Mouse (Mus musculus) liver, embryonic 14.5 days (tissue): Measurements from ENCODE around the gene Fdps. TPM values are rescaled to one million over a fixed set of nuclear protein-coding genes. Genes with fewer than 3 reads are reported as not detected.

Experiments used
- ATAC-seq: fragments of 200-750 bp; cut with Nextera tagmentation; 2 replicates; pipeline ENCODE4 v1.8.0; 2017; ENCODE audit warnings: moderate number of reproducible peaks, mild to moderate bottlenecking, moderate library complexity; ENCODE audit not compliant: insufficient read depth
- DNase-seq, 3 experiments: peaks; one replicate each; pipeline ENCODE4 v3.0.0-alpha.2; 2012 to 2013; ENCODE audit warnings: low read depth in 3 of 3, low spot score in 3 of 3
- H3K27ac ChIP-seq: fragments of 300-500 bp; sonication (generic); 2 replicates; pipeline ENCODE4 v1.5.1; 2014; ENCODE audit warnings: moderate library complexity, mild to moderate bottlenecking, control low read depth, inconsistent platforms
- H3K27me3 ChIP-seq: fragments of 300-500 bp; sonication (generic); 2 replicates; pipeline ENCODE4 v1.6.1; 2014; ENCODE audit warnings: mild to moderate bottlenecking, low read length, moderate library complexity; ENCODE audit not compliant: control insufficient read depth, insufficient read depth
- H3K36me3 ChIP-seq: fragments of 300-500 bp; sonication (generic); replicated peaks from 2 replicates; pipeline ENCODE4 v1.6.1; 2014; ENCODE audit warnings: low read depth; ENCODE audit not compliant: control insufficient read depth, insufficient read depth
- H3K4me1 ChIP-seq, 2 experiments: fragments of 200-500 bp in 1 of 2; fragments of 300-500 bp in 1 of 2; sonication (generic) in 1 of 2; replicated peaks; 2 replicates each; pipeline ENCODE4 v1.6.1; 2012 to 2014; ENCODE audit warnings: antibody characterized with exemption in 1 of 2, inconsistent platforms in 1 of 2, low read length in 1 of 2; ENCODE audit not compliant: control insufficient read depth in 2 of 2, insufficient read depth in 2 of 2
- H3K4me2 ChIP-seq: fragments of 300-500 bp; sonication (generic); 2 replicates; pipeline ENCODE4 v1.6.1; 2014; ENCODE audit warnings: low read depth, mild to moderate bottlenecking, control low read depth, moderate library complexity
- H3K4me3 ChIP-seq, 2 experiments: fragments of 200-500 bp in 1 of 2; fragments of 300-500 bp in 1 of 2; sonication (generic) in 1 of 2; 2 replicates each; pipeline ENCODE4 v1.5.1; 2012 to 2014; ENCODE audit warnings: low read depth in 2 of 2, low read length in 2 of 2, mild to moderate bottlenecking in 2 of 2, control low read depth in 1 of 2, inconsistent platforms in 1 of 2, moderate library complexity in 1 of 2; ENCODE audit not compliant: insufficient read depth in 1 of 2
- H3K9ac ChIP-seq: fragments of 300-500 bp; sonication (generic); replicated peaks from 2 replicates; pipeline ENCODE4 v1.6.1; 2014; ENCODE audit warnings: mild to moderate bottlenecking, control low read depth, moderate library complexity
- H3K9me3 ChIP-seq: fragments of 300-500 bp; sonication (generic); 2 replicates; pipeline ENCODE4 v1.6.1; 2016; ENCODE audit warnings: low read length, mixed read lengths; ENCODE audit not compliant: control insufficient read depth
- CTCF ChIP-seq: IDR thresholded peaks from 2 replicates; pipeline ENCODE4 v1.5.1; 2016; ENCODE audit warnings: antibody characterized with exemption, low read depth, control low read depth
- EP300 ChIP-seq: IDR thresholded peaks from 2 replicates; pipeline ENCODE4 v1.6.1; 2016; ENCODE audit warnings: antibody characterized with exemption, low read depth
- WGBS: fragments of 180-500 bp; shearing (Covaris S2); extraction: QIAGEN DNeasy Blood & Tissue Kit; methylation state at CpG from one replicate; pipeline ENCODE4 v1.1.7; 2014; ENCODE audit not compliant: insufficient replicate concordance; 5-methylcytosine and 5-hydroxymethylcytosine counted together
- polyA plus RNA-seq, 2 experiments: library from polyadenylated mRNA; depleted of rRNA in 1 of 2; stranded (reverse) in 1 of 2; unstranded in 1 of 2; fragments of >200 nt; fragmentation: Nextera tagmentation in 1 of 2; extraction: Ambion mirVana in 1 of 2; gene quantifications; 2 replicates each; pipeline versions ENCODE4 v1.2.1 to v1.2.3; 2012 to 2014

The Fdps gene
- polyA plus RNA-seq, 2 experiments, result 131 to 238 TPM

DNA sequence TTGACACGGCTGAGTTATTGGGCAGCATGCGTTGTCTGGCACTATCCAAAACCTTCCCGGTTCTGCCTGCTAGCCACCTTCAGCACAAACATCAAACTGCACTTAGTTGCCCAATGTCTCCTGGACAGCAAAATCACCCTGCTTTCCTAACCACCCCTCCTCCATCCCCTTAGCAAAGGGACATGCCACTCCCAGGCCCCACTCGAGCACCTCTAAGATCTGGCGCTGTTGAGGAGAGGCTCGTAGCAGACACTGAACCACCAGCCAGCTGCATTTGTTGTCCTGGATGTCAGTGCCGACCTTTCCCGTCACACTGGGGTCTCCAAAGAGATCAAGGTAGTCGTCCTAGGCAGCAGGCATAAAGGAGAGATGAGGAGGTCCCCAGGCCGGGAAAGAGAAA, 7.7 kb downstream of the Fdps start:
- H3K36me3 ChIP-seq, result peaks cover 20% of the 10 kb centered on the region
- 82% methylated on average over 10 of the region's 10 CpGs for WGBS

DNA sequence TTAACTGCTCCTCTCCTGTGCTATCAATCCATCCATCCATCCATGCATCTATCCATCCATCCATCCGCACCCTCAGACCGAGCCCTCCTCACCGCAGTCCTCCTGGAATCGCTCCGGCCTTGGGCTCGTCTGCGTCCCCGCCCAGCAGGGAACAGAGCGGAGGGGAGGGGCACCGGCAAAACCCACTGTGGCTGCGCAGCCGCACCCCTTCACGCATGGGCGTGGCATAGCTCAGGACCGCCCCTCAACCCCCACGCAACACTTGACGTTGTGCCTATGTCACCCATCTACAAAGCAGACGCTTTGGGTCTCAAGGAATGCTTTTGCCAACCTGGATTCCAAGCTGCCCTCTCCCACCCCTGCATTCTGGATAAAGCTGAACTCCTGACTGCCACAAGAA, 8.6 kb downstream of the Fdps start, which contains the start of gene Rusc1:
Rusc1 (minus strand) TSS at position 137 of the 400 bp plus-strand sequence.
- no peaks in the 10 kb centered on the region for H3K9me3 ChIP-seq
- H3K9ac ChIP-seq, result no peak within 1 kb of the TSS; the same call in 1 of the 2 replicates

More for the DNA sequence above, 7.7 kb downstream of the Fdps start:
- Histone ChIP-seq H3K9ac (no peak overlapping the region), H3K27me3 (peaks cover 24% of the 10 kb centered on the region), H3K4me3 (no peak overlapping the region), H3K27ac (no peak overlapping the region), H3K9me3 (no peaks in the 10 kb centered on the region), H3K4me1 (peaks cover 10% of the 10 kb centered on the region in 2 experiments), H3K4me2 (no peak overlapping the region)
- no peak for DNase-seq
- no peak for ATAC-seq
- no peak for TF ChIP-seq CTCF
- no peak for TF ChIP-seq EP300

DNA sequence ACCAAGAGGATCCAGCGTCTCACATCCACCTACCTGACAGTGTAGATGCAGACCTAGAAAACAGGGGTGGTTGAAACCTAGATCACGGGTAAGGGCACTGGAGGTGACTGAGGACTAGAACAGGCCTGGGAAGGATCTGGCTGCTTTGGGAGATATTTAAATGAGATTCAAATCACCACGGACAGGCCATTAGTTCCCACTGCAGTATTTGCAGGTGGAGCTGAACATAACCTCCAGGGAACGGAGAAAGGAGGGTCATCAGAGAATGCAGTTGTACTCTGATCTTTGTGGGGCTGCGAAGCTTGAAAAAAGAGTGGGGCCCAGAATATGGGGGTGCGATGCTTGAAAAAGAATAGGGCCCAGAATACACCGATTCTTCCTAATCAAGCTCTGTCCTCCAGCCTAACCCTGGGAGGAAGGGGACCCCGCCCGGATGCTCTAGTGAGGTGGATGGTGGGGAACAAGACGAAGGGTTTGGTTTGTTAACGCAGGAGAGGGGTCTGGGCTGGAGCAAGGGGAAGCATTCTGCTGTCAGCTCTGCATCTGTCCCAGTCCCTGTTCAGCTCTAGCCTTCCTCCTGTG, 9.2 kb downstream of the Fdps start:
- peaks cover 12 to 17% of the 10 kb centered on the region in 2 experiments for H3K4me1 ChIP-seq
- H3K4me2 ChIP-seq, result peak overlapping the region; percentile 48
- no peak overlapping the region for H3K27ac ChIP-seq
- peaks cover 15% of the 10 kb centered on the region for H3K36me3 ChIP-seq
- ATAC-seq, result no peak
- H3K4me3 ChIP-seq, result no peak overlapping the region
- no peak for DNase-seq
- TF ChIP-seq EP300 (no peak), CTCF (no peak)
- WGBS, result 31% methylated on average over 11 of the region's 11 CpGs
- H3K9ac ChIP-seq, result no peak overlapping the region
- H3K9me3 ChIP-seq, result no peaks in the 10 kb centered on the region
- H3K27me3 ChIP-seq, result peaks cover 24% of the 10 kb centered on the region

More for the DNA sequence above, 8.6 kb downstream of the Fdps start, which contains the start of gene Rusc1:
- Histone ChIP-seq H3K4me2 (peak within 1 kb of the TSS; percentile 48), H3K27ac (no peak within 1 kb of the TSS), H3K27me3 (peaks cover 24% of the 10 kb centered on the region), H3K4me1 (peaks cover 11 to 13% of the 10 kb centered on the region in 2 experiments), H3K4me3 (no peak within 1 kb of the TSS), H3K36me3 (peaks cover 17% of the 10 kb centered on the region)
- DNase-seq, result peak; percentile 50 to 60 (median 55)
- 4% methylated on average over 18 of the region's 18 CpGs for WGBS
- ATAC-seq, result peak; percentile 21
- TF ChIP-seq CTCF (no peak), EP300 (no peak)

DNA sequence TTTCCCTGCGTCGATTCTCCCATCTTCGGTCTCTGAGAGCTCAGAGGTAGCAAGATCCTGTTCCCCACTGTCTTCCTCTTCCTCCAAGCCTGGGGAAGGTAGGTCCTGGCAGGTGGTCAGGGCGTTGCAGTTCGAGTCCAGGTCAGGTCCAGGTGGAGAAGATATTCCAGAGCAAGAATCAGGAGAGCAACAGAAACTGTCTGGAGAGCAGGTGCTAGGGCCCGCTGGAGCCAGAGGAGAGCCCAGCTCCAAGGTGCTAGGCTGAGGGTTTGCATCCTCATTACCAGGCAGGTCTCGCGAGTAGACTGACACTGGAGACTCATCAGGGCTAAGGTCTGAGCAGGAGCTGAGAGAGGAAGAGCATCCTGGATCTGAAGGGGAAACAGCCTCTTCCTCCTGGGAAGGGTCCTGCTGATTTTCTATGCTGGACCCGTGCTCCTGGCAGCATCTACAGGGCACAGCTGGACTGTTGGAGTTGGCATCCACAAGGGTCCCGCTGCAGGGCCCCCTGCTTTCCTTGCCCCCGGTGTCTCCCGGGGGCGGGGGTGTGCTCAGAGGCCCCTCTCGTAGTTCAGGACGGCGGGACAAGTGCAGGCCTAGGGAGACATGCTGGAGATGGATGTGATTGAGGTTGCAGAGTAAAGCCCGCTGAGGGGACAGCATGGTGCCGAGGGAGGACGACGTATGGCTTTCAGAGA, 9.8 kb downstream of the Fdps start:
- H3K4me3 ChIP-seq, result 0 out of 4 replicates have a peak overlapping the region, but pooled peaks of 1 of the 2 experiments have one; percentile 64
- no peaks in the 10 kb centered on the region for H3K9me3 ChIP-seq
- H3K9ac ChIP-seq, result no peak overlapping the region
- peak overlapping the region; percentile 96 for H3K4me2 ChIP-seq
- peaks cover 13 to 17% of the 10 kb centered on the region in 2 experiments for H3K4me1 ChIP-seq
- no peak overlapping the region for H3K27ac ChIP-seq
- 14% methylated on average over 20 of the region's 20 CpGs for WGBS
- DNase-seq (no peak), ATAC-seq (no peak)
- peaks cover 8% of the 10 kb centered on the region for H3K36me3 ChIP-seq
- TF ChIP-seq CTCF, result no peak
- TF ChIP-seq EP300, result no peak
- peaks cover 24% of the 10 kb centered on the region for H3K27me3 ChIP-seq
